Mouse (Mus musculus): ENCODE data around the gene Fpr1. TPM values are rescaled to one million over a fixed set of nuclear protein-coding genes. Genes with fewer than 3 reads are reported as not detected.

The Fpr1 gene
- total RNA-seq, 2 experiments from 2014 or later, result not detected

DNA sequence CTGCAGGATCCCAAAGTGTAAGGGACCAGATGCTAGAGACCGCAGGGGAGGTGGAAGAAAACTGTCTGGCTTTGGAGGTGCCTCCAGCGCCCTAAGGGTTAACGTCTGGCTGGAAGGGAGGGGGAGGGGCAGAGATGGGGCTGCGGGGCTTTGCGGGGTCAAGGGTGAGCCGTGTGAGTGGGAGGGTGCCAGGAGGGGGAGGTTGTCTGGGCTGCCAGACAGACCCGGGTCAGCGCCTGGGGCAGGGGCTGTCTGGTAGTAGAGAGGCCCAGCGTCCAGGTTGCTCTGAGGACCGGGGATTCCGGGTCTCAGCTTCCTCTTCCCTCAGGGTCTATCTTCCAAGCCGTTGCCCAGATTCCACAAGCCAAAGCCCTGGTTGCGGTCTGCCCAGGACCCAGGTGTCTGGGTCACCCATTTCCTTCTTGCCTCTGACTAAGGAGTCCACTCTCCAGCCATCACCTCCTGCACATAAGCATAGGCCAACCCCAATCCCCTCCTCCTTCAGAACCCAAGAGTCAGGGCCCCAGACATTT, 56.0 kb downstream of the Fpr1 start:
- DNase-seq (ENCODE audit: low spot score in 2 of 2), result peak; percentile 56 to 59
- intact Hi-C loops (cut with DNase I), result loop anchor here (5.0 to 10.0 kb wide), 2 partner anchors 205 to 453 kb away; partner anchors contain the start of gene Riok2

DNA sequence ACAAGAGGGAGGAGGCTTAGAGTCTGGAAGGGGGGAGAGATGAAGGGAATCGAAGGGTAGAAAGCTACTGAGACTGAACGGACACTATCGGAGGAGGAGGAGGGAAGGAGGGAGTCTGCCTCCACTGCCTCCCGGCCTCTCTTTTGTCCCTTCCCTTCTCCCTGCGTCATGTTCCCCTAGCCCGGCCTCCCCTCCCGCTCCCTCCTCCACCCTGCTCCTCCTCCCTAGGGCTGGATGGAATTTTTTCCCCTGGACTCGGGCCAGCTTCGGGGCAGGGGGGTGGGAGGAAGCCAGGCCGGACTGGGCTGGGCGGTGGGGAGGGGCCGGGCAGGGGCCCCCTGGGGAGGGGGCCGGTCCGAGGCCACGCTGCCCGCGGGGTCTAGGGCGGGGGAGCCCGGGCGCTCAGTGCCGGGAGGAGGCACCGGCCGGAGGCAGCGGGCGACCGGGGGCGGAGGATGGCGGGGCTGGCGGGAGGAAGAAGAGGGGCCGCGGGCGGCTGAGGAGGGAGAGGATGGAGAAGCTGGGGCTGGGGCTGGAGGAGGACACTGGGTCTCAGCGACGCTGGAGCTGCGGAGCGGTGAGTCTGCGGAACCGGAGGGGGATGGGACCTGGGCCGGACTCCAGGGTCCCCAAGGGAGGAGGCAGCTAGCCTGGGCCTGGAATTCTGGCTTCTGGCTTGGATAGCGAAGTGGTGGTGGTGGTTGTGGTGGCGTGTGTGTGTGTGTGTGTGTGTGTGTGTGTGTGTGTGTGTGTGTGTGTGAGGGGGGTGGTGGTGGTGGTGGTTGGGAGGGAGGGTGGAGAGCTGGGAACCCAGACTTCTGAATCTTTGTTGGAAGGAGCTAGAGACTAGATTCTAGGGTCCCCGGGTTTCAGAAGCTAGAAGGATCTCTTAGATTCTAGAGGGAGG, 56.7 kb downstream of the Fpr1 start, which contains the start of gene Spaca6:
TSS of gene Spaca6 (plus strand) at position 408 of the 907 bp plus-strand sequence.
- peak; percentile 85 to 89 for DNase-seq (ENCODE audit: low spot score in 2 of 2)
- intact Hi-C loops (cut with DNase I), result loop anchor here (5.0 to 10.0 kb wide), 2 partner anchors 205 to 452 kb away; partner anchors contain the start of gene Riok2

Small RNA genes lying within 50 kb of the gene (microRNA-seq; reads per million reads assigned to microRNA genes)
- gene Gm25927 (0 reads per million in 2 experiments), gene Mir125a (10,235 to 13,621 reads per million in 2 experiments), gene Mir99b (7,252 to 15,173 reads per million in 2 experiments), gene Mirlet7e (0 reads per million in 2 experiments)

Other genes with a start within 250 kb of the Fpr1 start
- gene Vmn2r90, start 180.2 kb downstream of the Fpr1 start, total RNA-seq (2021), result not detected
- gene Spaca6, start 56.8 kb downstream of the Fpr1 start, total RNA-seq (2021), result 10 to 100 TPM; 76.9 to 80.9 TPM
- gene Has1, start 28.7 kb downstream of the Fpr1 start, total RNA-seq (2021), result under 1 TPM; 0.26 to 0.32 TPM
- gene Fpr2, start 3.9 kb upstream of the Fpr1 start, total RNA-seq (2021), result not detected
- gene Fpr3, start 3.9 kb upstream of the Fpr1 start, total RNA-seq (2021), result not detected
- not detected for gene Fpr-rs4, start 137.8 kb upstream of the Fpr1 start, total RNA-seq (2021)
- gene Vmn2r124, start 165.5 kb upstream of the Fpr1 start, total RNA-seq (2021), result under 1 TPM; 0.04 to 0.11 TPM
- gene Vmn2r91, start 201.1 kb upstream of the Fpr1 start, total RNA-seq (2021), result not detected